In the genomic region with DNA sequence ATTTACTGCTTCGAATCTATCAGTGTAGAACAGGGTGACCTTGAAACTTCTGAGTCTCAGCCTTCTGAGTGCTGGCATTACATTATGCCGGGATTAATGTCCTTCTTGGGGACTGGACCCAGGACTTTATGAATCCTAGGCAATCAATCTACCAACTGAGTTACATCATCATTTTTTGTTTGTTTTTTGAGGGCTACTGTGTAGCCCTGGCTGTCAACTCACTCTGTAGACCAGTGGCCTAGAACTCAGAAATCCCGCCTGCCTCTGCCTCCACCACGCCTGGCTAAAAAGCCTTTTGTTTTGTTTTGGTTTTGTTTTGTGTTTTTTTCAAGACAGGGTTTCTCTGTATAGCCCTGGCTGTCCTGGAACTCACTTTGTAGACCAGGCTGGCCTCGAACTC, we compare ENCODE assay signal across 8 mouse cellular contexts. TPM values are rescaled to one million over a fixed set of nuclear protein-coding genes. Genes with fewer than 3 reads are reported as not detected.
A peak's percentile ranks its signal among the peaks of the same experiment; 100 is the strongest.
DNase-seq lines count a peak whose midpoint lies in the region; ATAC-seq and TF ChIP-seq lines count a peak whose summit lies in the region.

No protein-coding gene starts in this region.

- no peak for TF ChIP-seq POLR2A in bone marrow, adult 2 months (IDR thresholded peaks at IDR 0.05; ENCODE audit: borderline replicate concordance, control insufficient read depth, low read depth, low read length)

- no peak overlapping the region; the same call in 1 of the 2 replicates for H3K4me3 ChIP-seq in heart, postnatal 0 days (ENCODE audit: low read depth, low read length)
- peak overlapping the region; percentile 32 for H3K4me3 ChIP-seq in bone marrow, adult 2 months (replicated peaks; ENCODE audit: control insufficient read depth, low read depth, low read length)
- H3K4me3 ChIP-seq in hindbrain, embryonic 15.5 days = peak overlapping the region; percentile 59
- peak overlapping the region; percentile 82 for H3K4me3 ChIP-seq in midbrain, embryonic 15.5 days

- no peaks in the 10 kb centered on the region for H3K27me3 ChIP-seq in heart, postnatal 0 days (ENCODE audit: control insufficient read depth, insufficient read depth, low read length)
- H3K27me3 ChIP-seq in hindbrain, embryonic 15.5 days = no peaks in the 10 kb centered on the region
- H3K27me3 ChIP-seq in midbrain, embryonic 15.5 days (replicated peaks) = no peaks in the 10 kb centered on the region

- H3K36me3 ChIP-seq in heart, postnatal 0 days (replicated peaks; ENCODE audit: control insufficient read depth, insufficient read depth, low read length) = no peaks in the 10 kb centered on the region
- H3K36me3 ChIP-seq in hindbrain, embryonic 15.5 days = no peaks in the 10 kb centered on the region
- H3K36me3 ChIP-seq in midbrain, embryonic 15.5 days (replicated peaks) = no peaks in the 10 kb centered on the region

- peak overlapping the region; percentile 98 for H3K27ac ChIP-seq in heart, postnatal 0 days (ENCODE audit: low read depth)
- peak overlapping the region; percentile 97 for H3K27ac ChIP-seq in bone marrow, adult 2 months (ENCODE audit: control insufficient read depth, insufficient read depth, low read depth, low read length, poor library complexity)
- peak overlapping the region; percentile 98 for H3K27ac ChIP-seq in hindbrain, embryonic 15.5 days (replicated peaks)
- peak overlapping the region; percentile 98 for H3K27ac ChIP-seq in midbrain, embryonic 15.5 days

- peak overlapping the region; percentile 17; the same call in 1 of the 2 replicates for H3K4me2 ChIP-seq in heart, postnatal 0 days (ENCODE audit: low read depth, low read length)
- peak overlapping the region; percentile 82 for H3K4me2 ChIP-seq in hindbrain, embryonic 15.5 days
- H3K4me2 ChIP-seq in midbrain, embryonic 15.5 days = peak overlapping the region; percentile 85

- 0 out of 2 replicates have a peak, but pooled peaks cover 16% of the 10 kb centered on the region for H3K4me1 ChIP-seq in heart, postnatal 0 days (ENCODE audit: control insufficient read depth, insufficient read depth)
- peaks cover 1% of the 10 kb centered on the region; the same call in 1 of the 2 replicates for H3K4me1 ChIP-seq in bone marrow, adult 2 months (ENCODE audit: control insufficient read depth, insufficient read depth, low read length)
- H3K4me1 ChIP-seq in hindbrain, embryonic 15.5 days (replicated peaks) = peaks cover 29% of the 10 kb centered on the region
- peaks cover 12% of the 10 kb centered on the region for H3K4me1 ChIP-seq in midbrain, embryonic 15.5 days

- DNase-seq in heart, postnatal 0 days (ENCODE audit: low spot score) = no peak
- DNase-seq in heart, postnatal 25 days (ENCODE audit: low spot score) = no peak
- no peak for DNase-seq in gastrocnemius, postnatal 36 days
- no peak for DNase-seq in frontal cortex, postnatal 25 days (ENCODE audit: low spot score in 2 of 2)
- no peak for DNase-seq in adrenal gland, adult 2 months

- no peaks in the 10 kb centered on the region for H3K9me3 ChIP-seq in heart, postnatal 0 days (replicated peaks; ENCODE audit: control insufficient read depth, low read length)
- no peaks in the 10 kb centered on the region for H3K9me3 ChIP-seq in hindbrain, embryonic 15.5 days
- H3K9me3 ChIP-seq in midbrain, embryonic 15.5 days = no peaks in the 10 kb centered on the region

- no peak for TF ChIP-seq EP300 in heart, postnatal 0 days (IDR thresholded peaks at IDR 0.05; ENCODE audit: low read depth)

- intact Hi-C loops in heart, postnatal 25 days (cut with DNase I) = loop anchor here (5.0 to 10.0 kb wide), 3 partner anchors 44 to 686 kb away; a partner anchor contains a TSS
- intact Hi-C loops in gastrocnemius, postnatal 36 days (cut with DNase I) = no loop called here

- no peak for TF ChIP-seq CTCF in heart, postnatal 0 days (IDR thresholded peaks at IDR 0.05; ENCODE audit: low read depth)
- TF ChIP-seq CTCF in bone marrow, adult 2 months (IDR thresholded peaks at IDR 0.05; ENCODE audit: control insufficient read depth, insufficient read depth, low read length) = no peak

- 63% methylated on average over 5 of the region's 5 CpGs for WGBS in heart, postnatal 0 days
- 68% methylated on average over 5 of the region's 5 CpGs for WGBS in bone marrow, adult 2 months
- WGBS in hindbrain, embryonic 15.5 days = 89% methylated on average over 5 of the region's 5 CpGs
- WGBS in midbrain, embryonic 15.5 days = 88% methylated on average over 5 of the region's 5 CpGs

- no peak overlapping the region for H3K9ac ChIP-seq in heart, postnatal 0 days (replicated peaks; ENCODE audit: low read depth, low read length)
- H3K9ac ChIP-seq in hindbrain, embryonic 15.5 days = peak overlapping the region; percentile 81; the same call in 1 of the 2 replicates
- H3K9ac ChIP-seq in midbrain, embryonic 15.5 days = peak overlapping the region; percentile 18; the same call in 1 of the 2 replicates

- ATAC-seq in heart, postnatal 0 days (ENCODE audit: insufficient read depth, low read depth) = no peak
- no peak for ATAC-seq in hindbrain, embryonic 15.5 days (ENCODE audit: low FRiP score, low read depth)
- no peak for ATAC-seq in midbrain, embryonic 15.5 days (replicated peaks)

RNA-seq across cellular contexts. Expression of a gene that starts 0.7 kb away (rescaled TPM):
- 123 and 125 TPM in 2 replicates for total RNA-seq in heart, postnatal 0 days (2014; rRNA removed; ENCODE audit: low replicate concordance)
- polyA plus RNA-seq in heart, postnatal 0 days (2015; fragmentation: Nextera tagmentation; extraction: Ambion mirVana) = 285 and 299 TPM in 2 replicates
- 100 to 1,000 TPM; 166 to 177 TPM for total RNA-seq in heart, postnatal 25 days (2021)
- 54.6 and 93.1 TPM in 2 replicates for polyA plus RNA-seq in bone marrow, adult 2 months (2011; ENCODE audit: insufficient read depth, insufficient read length, low replicate concordance, missing spikeins)
- 308 and 309 TPM in 2 replicates for polyA plus RNA-seq in hindbrain, embryonic 15.5 days (2015; fragmentation: Nextera tagmentation; extraction: Ambion mirVana)
- 285 and 293 TPM in 2 replicates for polyA plus RNA-seq in midbrain, embryonic 15.5 days (2015; fragmentation: Nextera tagmentation; extraction: Ambion mirVana)
- total RNA-seq in gastrocnemius, postnatal 36 days (2021) = 100 to 1,000 TPM; 140 to 160 TPM
- 100 to 1,000 TPM; 243 to 299 TPM for total RNA-seq in adrenal gland, adult 2 months (2021)
- 138 and 180 TPM in 2 replicates for polyA plus RNA-seq in adrenal gland, adult 2 months (2012; rRNA removed)

RNA-seq across cellular contexts. Expression of a gene that starts 22.8 kb away (rescaled TPM):
- total RNA-seq in heart, postnatal 0 days (2014; rRNA removed; ENCODE audit: low replicate concordance) = 23.6 and 24.7 TPM in 2 replicates
- 21.8 and 23.2 TPM in 2 replicates for polyA plus RNA-seq in heart, postnatal 0 days (2015; fragmentation: Nextera tagmentation; extraction: Ambion mirVana)
- total RNA-seq in heart, postnatal 25 days (2021) = 10 to 100 TPM; 32.6 to 33.2 TPM
- 4.1 and 5.0 TPM in 2 replicates for polyA plus RNA-seq in bone marrow, adult 2 months (2011; ENCODE audit: insufficient read depth, insufficient read length, low replicate concordance, missing spikeins)
- 8.1 and 8.9 TPM in 2 replicates for polyA plus RNA-seq in hindbrain, embryonic 15.5 days (2015; fragmentation: Nextera tagmentation; extraction: Ambion mirVana)
- 7.4 and 8.2 TPM in 2 replicates for polyA plus RNA-seq in midbrain, embryonic 15.5 days (2015; fragmentation: Nextera tagmentation; extraction: Ambion mirVana)
- total RNA-seq in gastrocnemius, postnatal 36 days (2021) = 10 to 100 TPM in 1 of 2 experiments, 1 to 10 TPM in 1; 8.5 to 10.5 TPM
- total RNA-seq in adrenal gland, adult 2 months (2021) = 10 to 100 TPM; 20.8 to 23.6 TPM
- polyA plus RNA-seq in adrenal gland, adult 2 months (2012; rRNA removed) = 9.3 and 9.5 TPM in 2 replicates

Comparison
In these comparisons a context has a peak if more than half of its experiments do, and no peak if none do; other contexts are left out.
1. H3K4me2 ChIP-seq: peak in every context shown above with its lines; median percentile 85 in midbrain, embryonic 15.5 days; 82 in hindbrain, embryonic 15.5 days; 17 in heart, postnatal 0 days.